Mouse (Mus musculus): Measurements from ENCODE around the gene Rere. TPM values are rescaled to one million over a fixed set of nuclear protein-coding genes. Genes with fewer than 3 reads are reported as not detected.
A peak's percentile ranks its signal among the peaks of the same experiment; 100 is the strongest.
"Not testable (repeated sequence)": the region's sequence is repeated elsewhere in the genome, so short reads cannot be mapped to it uniquely, and the experiment has no call there.

The Rere gene
- polyA plus RNA-seq, 1 experiment from 2014 or later: 28.4 TPM

DNA sequence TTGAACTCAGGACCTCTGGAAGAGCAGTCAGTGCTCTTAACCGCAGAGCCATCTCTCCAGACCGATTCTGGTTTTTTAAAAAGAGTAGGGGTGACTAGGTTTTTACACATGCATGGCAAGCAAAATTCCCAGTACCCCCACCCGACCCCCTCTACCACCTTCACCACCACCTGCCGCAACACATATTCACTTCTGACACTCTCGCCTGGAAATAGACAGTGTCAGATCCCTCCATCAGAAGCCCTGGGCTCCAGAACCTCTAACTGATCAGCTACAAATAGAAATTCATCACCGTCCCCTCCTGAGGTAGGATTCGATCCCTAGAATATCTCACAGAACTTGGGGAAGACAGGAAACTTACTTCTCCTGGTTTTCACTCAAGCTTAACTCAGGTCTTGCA lies 21.9 kb upstream of the Rere start:
- H3K9ac ChIP-seq: no peak overlapping the region
- H3K4me2 ChIP-seq (replicated peaks): no peak overlapping the region
- H3K27ac ChIP-seq: no peak overlapping the region
- H3K9me3 ChIP-seq: no peaks in the 10 kb centered on the region
- H3K4me1 ChIP-seq (replicated peaks): peaks cover 17% of the 10 kb centered on the region
- no peaks in the 10 kb centered on the region for H3K27me3 ChIP-seq (replicated peaks)
- H3K36me3 ChIP-seq: no peaks in the 10 kb centered on the region
- ATAC-seq: no peak
- 93% methylated on average over 7 of the region's 7 CpGs for WGBS
- H3K4me3 ChIP-seq (replicated peaks): no peak overlapping the region

DNA sequence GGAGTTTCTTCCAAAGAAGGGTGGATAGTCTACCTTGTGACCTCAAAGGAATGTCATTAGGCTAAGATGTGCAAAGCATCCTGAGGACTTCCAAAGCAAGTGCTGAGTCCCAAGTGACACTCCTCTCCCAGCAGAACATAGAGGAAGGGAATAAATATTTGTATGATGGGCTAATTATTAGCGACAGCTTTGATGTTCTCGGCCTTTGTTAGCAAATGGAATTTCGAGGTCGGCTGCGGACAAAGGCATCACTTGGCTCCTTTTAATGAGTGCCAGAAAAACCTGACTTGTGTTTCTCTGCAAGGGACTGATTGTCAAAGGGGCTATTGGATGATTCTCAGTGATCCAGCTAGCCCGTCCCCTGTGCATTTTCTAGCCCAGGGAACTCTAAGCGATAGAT lies 21.3 kb upstream of the Rere start:
- H3K4me1 ChIP-seq (replicated peaks): peaks cover 17% of the 10 kb centered on the region
- no peaks in the 10 kb centered on the region for H3K9me3 ChIP-seq
- no peak overlapping the region for H3K4me3 ChIP-seq (replicated peaks)
- no peak overlapping the region for H3K4me2 ChIP-seq (replicated peaks)
- no peaks in the 10 kb centered on the region for H3K36me3 ChIP-seq
- no peak for ATAC-seq
- no peaks in the 10 kb centered on the region for H3K27me3 ChIP-seq (replicated peaks)
- H3K9ac ChIP-seq: no peak overlapping the region
- 66% methylated on average over 7 of the region's 7 CpGs for WGBS
- no peak overlapping the region for H3K27ac ChIP-seq

DNA sequence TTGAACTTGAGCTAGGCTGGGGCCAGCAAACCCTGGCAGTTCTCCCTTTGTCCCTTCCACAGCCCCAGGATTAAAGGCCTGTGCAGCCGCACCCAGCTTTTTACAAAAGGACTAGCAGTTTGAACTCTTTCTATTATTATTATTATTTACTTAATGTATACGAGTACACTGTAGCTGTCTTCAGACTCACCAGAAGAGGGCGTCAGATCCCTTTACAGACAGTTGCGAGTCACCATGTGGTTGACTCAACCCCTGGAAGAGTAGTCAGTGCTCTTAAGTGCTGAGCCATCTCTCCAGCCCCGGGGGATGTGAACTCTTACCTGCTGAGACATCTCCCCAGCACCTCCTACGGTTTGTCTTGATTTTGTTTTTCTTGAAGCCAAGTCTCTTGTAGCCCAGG lies 20.7 kb upstream of the Rere start:
- no peaks in the 10 kb centered on the region for H3K9me3 ChIP-seq
- H3K4me1 ChIP-seq (replicated peaks): peaks cover 17% of the 10 kb centered on the region
- no peak overlapping the region for H3K27ac ChIP-seq
- no peak overlapping the region for H3K4me2 ChIP-seq (replicated peaks)
- no peaks in the 10 kb centered on the region for H3K36me3 ChIP-seq
- H3K27me3 ChIP-seq (replicated peaks): no peaks in the 10 kb centered on the region
- WGBS: 39% methylated on average over 6 of the region's 6 CpGs
- no peak for ATAC-seq
- H3K4me3 ChIP-seq (replicated peaks): no peak overlapping the region
- H3K9ac ChIP-seq: no peak overlapping the region

DNA sequence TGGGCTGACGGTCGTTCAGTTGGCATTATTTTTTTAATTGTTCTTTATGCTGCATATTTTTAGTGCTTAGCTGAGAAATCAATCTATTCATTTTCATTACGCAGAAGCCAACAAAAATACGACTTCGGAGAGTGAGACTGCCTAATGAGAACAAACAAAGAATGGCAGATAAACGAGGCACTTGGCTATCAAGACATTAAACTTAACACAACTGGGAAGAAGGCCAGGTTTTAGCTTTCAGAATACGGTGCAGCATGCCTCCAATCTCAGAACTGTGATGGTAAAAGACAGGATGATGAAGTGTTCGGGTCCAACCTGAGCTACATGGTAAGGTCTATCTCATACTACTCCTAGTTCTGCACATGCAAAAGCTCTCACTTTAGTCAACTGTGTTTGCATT lies 19.1 kb upstream of the Rere start:
- no peaks in the 10 kb centered on the region for H3K9me3 ChIP-seq
- ATAC-seq: no peak

DNA sequence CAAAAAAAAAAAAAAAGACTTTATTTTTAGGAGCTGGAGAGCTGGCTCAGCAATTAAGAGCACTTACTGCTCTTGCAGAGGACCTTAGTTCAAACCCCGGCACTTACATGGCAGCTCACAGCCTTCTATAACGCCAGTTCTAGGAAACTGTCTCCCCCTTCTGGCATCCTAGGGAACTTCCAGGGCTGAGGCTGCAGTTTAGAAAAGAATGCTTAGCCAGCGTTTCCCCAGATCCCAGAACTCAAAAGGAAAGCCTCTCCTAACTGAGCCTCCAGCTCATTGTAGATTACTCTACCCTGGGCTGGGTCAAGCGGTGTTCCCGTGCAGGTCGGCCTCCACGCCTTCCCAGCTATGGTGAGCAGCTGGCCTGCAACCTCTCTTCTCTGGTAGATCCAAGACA lies 16.5 kb upstream of the Rere start:
- H3K4me3 ChIP-seq (replicated peaks): no peak overlapping the region
- no peak overlapping the region for H3K4me2 ChIP-seq (replicated peaks)
- H3K36me3 ChIP-seq: no peaks in the 10 kb centered on the region
- H3K27ac ChIP-seq: no peak overlapping the region
- no peaks in the 10 kb centered on the region for H3K27me3 ChIP-seq (replicated peaks)
- H3K9ac ChIP-seq: no peak overlapping the region
- no peaks in the 10 kb centered on the region for H3K9me3 ChIP-seq
- peaks cover 3% of the 10 kb centered on the region; the same call in 1 of the 2 replicates for H3K4me1 ChIP-seq (replicated peaks)
- 54% methylated on average over 7 of the region's 7 CpGs for WGBS
- ATAC-seq: no peak

More for the DNA sequence above, 19.1 kb upstream of the Rere start:
- peaks cover 15% of the 10 kb centered on the region for H3K4me1 ChIP-seq (replicated peaks)
- 68% methylated on average over 8 of the region's 8 CpGs for WGBS
- no peak overlapping the region for H3K4me2 ChIP-seq (replicated peaks)
- H3K4me3 ChIP-seq (replicated peaks): no peak overlapping the region
- no peak overlapping the region for H3K27ac ChIP-seq
- H3K9ac ChIP-seq: no peak overlapping the region
- no peaks in the 10 kb centered on the region for H3K27me3 ChIP-seq (replicated peaks)
- H3K36me3 ChIP-seq: no peaks in the 10 kb centered on the region

DNA sequence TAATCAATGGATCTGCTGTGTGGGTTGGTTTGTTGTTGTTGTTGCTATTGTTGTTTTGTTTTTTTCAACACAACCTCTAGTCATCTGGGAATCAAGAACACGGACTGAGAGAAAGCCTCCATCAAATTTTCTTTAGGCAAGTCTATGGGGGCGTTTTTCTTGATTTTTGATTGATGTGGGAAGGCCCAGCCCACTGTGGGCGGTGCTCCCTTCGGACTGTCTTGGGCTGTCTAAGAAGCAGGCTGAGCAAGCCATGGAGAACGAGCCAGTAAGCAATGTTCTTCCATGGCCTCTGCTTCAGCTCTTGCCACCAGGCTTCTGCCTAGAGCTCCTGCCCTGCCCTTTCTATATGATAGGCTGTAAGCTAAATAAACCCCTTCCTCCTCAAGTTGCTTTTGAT lies 16.0 kb upstream of the Rere start:
- peaks cover 4% of the 10 kb centered on the region; the same call in 1 of the 2 replicates for H3K4me1 ChIP-seq (replicated peaks)
- no peak overlapping the region for H3K4me3 ChIP-seq (replicated peaks)
- no peaks in the 10 kb centered on the region for H3K9me3 ChIP-seq
- no peaks in the 10 kb centered on the region for H3K27me3 ChIP-seq (replicated peaks)
- H3K9ac ChIP-seq: no peak overlapping the region
- WGBS: 73% methylated on average over 5 of the region's 5 CpGs
- no peak overlapping the region for H3K4me2 ChIP-seq (replicated peaks)
- no peak overlapping the region for H3K27ac ChIP-seq
- ATAC-seq: no peak
- H3K36me3 ChIP-seq: no peaks in the 10 kb centered on the region

DNA sequence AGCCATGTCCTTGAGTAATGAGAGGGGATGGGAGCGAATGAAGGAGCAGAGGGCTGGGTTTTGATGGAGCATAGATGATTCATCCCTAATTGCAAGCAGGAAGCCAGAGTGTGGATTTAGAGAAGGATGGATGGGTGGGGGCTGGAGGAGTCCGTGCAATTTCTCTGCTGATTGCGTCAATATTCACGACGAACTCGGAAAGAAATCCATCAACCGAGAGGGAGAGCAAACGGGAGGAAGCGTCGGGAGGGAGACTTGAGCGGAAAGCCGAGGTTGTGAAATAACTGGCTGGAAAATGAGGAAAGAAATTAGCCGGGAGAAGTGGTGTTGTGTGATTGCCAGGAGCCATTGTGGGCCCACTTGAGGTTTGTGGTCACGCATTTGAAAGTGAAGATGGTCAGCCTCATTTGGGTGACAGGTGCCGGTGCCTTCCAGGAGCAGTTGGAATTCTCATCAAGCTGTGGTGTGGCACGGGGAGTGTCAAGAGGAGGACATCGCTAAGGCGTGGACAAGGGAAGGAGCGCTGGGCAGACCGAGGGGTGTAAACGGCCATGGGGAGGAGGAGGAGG lies 14.7 kb upstream of the Rere start:
- WGBS: 57% methylated on average over 21 of the region's 21 CpGs

DNA sequence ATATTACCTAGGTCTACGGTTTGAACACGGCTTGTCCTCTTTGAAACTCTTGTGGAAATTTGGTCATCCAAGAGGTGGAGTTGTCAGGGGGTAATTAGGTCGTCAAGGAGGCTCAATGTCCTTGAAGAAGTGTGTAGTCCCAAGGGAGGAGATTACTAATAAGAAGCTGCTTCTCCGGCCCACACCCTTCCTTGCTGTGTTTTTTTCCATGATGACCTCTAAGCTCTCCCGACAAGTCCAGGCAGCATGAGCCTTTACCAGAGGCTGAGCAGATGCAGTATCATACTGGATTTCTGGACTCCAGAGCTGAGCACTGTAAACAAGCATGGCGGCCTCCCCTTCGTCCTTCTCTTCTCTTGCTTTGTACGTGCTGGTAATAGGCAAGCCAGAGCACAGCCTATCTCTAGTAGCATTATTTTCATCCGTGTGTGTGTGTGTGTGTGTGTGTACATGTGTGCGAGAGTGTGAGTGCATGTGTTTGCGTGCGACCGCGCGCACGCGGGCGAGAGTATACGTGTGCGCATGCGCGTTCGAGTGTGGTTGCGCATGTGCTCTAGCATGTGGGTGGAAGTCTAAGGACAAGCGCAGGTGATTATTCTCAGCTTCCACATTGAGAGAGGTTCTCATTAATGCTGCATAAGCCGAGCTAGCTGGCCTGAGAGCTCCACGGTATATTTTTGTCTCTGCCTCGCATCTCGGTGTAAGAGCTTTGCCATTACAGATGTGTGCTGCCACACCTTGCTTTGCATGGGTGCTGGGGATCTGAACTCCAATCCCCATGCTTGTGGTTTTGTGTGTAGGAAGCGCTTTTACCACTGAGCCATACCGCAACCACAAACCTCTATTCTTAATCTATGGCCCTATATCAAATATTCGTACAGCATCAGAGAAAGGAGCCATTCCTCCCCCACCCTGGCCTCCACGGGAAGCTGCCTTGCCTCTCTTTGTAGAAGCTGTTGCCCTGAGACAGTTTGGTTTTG lies 12.5 kb upstream of the Rere start:
- Histone ChIP-seq H3K27me3 (replicated peaks) (no peaks in the 10 kb centered on the region), H3K9ac (no peak overlapping the region), H3K4me2 (replicated peaks) (no peak overlapping the region), H3K4me1 (replicated peaks) (peaks cover 22% of the 10 kb centered on the region), H3K4me3 (replicated peaks) (no peak overlapping the region), H3K27ac (no peak overlapping the region), H3K36me3 (no peaks in the 10 kb centered on the region), H3K9me3 (no peaks in the 10 kb centered on the region)
- 84% methylated on average over 33 of the region's 33 CpGs for WGBS
- ATAC-seq: no peak

More for the DNA sequence above, 14.7 kb upstream of the Rere start:
- no peaks in the 10 kb centered on the region for H3K36me3 ChIP-seq
- H3K9me3 ChIP-seq: no peaks in the 10 kb centered on the region
- no peak overlapping the region for H3K4me2 ChIP-seq (replicated peaks)
- no peak for ATAC-seq
- H3K27ac ChIP-seq: no peak overlapping the region
- no peak overlapping the region for H3K4me3 ChIP-seq (replicated peaks)
- peaks cover 4% of the 10 kb centered on the region for H3K4me1 ChIP-seq (replicated peaks)
- no peaks in the 10 kb centered on the region for H3K27me3 ChIP-seq (replicated peaks)
- no peak overlapping the region for H3K9ac ChIP-seq

DNA sequence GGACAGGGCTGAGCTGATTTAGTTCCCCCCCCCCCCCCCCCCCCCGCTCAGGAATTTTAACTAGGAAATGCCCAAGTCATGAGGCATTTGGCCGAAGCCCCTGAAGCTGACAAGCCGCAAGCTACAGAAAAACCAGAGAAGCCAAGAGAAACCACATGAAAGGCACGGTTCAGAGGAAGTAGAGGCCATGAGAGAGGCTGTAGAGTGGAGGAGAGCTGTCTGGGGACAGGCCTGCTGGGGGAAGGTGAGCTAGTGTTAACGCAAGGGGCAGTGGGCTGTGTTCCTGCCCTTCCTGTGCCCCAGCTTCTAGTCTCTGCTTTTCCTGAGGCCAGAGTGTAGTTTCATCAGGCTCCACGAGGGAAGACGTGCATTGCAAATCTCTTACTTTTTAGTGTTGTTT lies 11.8 kb upstream of the Rere start:
- H3K4me2 ChIP-seq (replicated peaks): peak overlapping the region; percentile 31; the same call in 1 of the 2 replicates
- H3K36me3 ChIP-seq: no peaks in the 10 kb centered on the region
- peak overlapping the region; percentile 71 for H3K27ac ChIP-seq
- H3K4me3 ChIP-seq (replicated peaks): no peak overlapping the region
- ATAC-seq: no peak
- peaks cover 22% of the 10 kb centered on the region for H3K4me1 ChIP-seq (replicated peaks)
- no peaks in the 10 kb centered on the region for H3K9me3 ChIP-seq
- 13% methylated on average over 6 of the region's 7 CpGs for WGBS
- peak overlapping the region; percentile 30; the same call in 1 of the 2 replicates for H3K9ac ChIP-seq
- H3K27me3 ChIP-seq (replicated peaks): no peaks in the 10 kb centered on the region

DNA sequence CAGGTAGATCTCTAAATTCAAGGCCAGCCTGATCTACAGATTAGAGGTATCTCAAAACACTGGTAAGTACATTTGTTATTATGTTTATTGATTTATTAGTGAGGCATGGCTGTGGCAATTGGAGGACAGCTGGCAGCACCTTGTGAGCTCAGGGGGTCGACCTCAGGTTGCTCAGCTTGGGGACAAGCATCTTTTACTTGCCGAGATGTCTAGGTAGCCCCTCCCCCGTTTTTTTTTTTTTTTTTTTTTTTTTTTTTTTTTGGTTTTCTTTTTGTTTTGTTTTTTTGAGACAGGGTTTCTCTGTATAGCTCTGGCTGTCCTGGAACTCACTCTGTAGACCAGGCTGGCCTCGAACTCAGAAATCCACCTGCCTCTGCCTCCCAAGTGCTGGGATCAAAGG lies 10.7 kb upstream of the Rere start:
- not testable (repeated sequence) for H3K9me3 ChIP-seq; H3K36me3 ChIP-seq; H3K4me3 ChIP-seq (replicated peaks); H3K27ac ChIP-seq; H3K4me2 ChIP-seq (replicated peaks); H3K27me3 ChIP-seq (replicated peaks); ATAC-seq; H3K9ac ChIP-seq
- H3K4me1 ChIP-seq (replicated peaks): peaks cover 22% of the 10 kb centered on the region
- WGBS: 70% methylated on average over 4 of the region's 4 CpGs

DNA sequence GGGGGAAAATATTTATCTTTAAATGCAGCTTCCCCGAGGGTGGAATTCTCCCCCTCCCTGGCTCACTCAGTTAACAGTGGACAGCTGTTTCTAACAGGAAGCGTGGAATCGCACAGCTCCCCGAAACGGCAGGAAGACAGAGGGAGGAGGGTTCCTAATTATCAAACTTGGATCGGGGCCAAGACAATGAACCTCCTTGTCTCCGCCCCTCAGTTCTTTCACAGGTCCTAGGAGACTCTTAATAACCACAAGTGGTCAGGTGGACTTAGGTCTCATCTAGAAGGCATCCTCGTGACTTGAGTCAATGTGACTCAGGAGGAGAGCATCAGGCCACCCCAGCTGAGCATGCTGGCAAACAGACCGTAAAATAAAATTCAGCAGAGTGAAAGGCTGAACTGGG lies 8.7 kb upstream of the Rere start:
- no peaks in the 10 kb centered on the region for H3K27me3 ChIP-seq (replicated peaks)
- H3K4me1 ChIP-seq (replicated peaks): peaks cover 22% of the 10 kb centered on the region
- no peak overlapping the region for H3K4me3 ChIP-seq (replicated peaks)
- H3K4me2 ChIP-seq (replicated peaks): peak overlapping the region; percentile 22
- 2% methylated on average over 9 of the region's 9 CpGs for WGBS
- no peak overlapping the region for H3K9ac ChIP-seq
- ATAC-seq: peak; percentile 95
- peak overlapping the region; percentile 79 for H3K27ac ChIP-seq
- H3K36me3 ChIP-seq: no peaks in the 10 kb centered on the region
- no peaks in the 10 kb centered on the region for H3K9me3 ChIP-seq

DNA sequence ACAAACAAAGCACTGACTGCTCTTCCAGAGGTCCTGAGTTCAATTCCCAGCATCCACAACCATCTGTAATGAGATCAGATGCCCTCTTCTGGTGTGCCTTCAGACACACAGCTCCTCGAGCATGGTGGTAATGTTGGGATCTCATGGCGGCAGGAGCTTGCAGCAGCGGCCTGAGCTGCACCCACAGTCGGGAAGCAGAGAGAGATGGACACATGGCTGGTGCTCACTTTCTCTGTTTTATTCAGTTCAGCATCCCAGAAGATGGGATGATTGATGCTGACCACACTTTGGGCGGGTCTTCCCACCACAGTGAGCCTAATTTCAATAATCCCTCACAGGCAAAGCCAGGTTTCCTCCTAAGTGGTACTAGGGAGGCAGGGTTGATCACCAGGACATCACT lies 5.9 kb upstream of the Rere start:
- no peaks in the 10 kb centered on the region for H3K9me3 ChIP-seq
- H3K4me1 ChIP-seq (replicated peaks): peaks cover 21% of the 10 kb centered on the region
- no peaks in the 10 kb centered on the region for H3K27me3 ChIP-seq (replicated peaks)
- H3K4me2 ChIP-seq (replicated peaks): no peak overlapping the region
- no peak for ATAC-seq
- 85% methylated on average over 5 of the region's 5 CpGs for WGBS
- H3K4me3 ChIP-seq (replicated peaks): no peak overlapping the region
- H3K9ac ChIP-seq: no peak overlapping the region
- no peak overlapping the region for H3K27ac ChIP-seq
- no peaks in the 10 kb centered on the region for H3K36me3 ChIP-seq

DNA sequence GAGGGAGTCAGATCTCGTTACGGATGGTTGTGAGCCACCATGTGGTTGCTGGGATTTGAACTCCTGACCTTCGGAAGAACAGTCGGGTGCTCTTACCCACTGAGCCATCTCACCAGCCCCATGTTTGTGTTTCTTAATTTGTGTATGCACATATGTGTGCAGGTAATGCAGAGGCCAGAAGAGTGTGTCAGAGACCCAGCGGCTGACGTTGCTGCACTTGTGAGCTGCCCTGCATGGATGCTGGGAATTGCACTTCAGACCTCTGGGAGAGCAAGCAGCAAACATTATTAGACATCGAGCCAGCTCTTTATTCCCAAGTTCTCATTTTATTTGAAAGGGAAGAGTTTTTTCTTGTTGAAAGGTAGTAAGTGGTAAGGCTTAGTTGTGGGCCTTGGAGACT lies 2.1 kb upstream of the Rere start:
- H3K9me3 ChIP-seq, ATAC-seq: not testable (repeated sequence)
- 90% methylated on average over 6 of the region's 7 CpGs for WGBS

More for the DNA sequence above, 2.1 kb upstream of the Rere start:
- H3K4me1 ChIP-seq (replicated peaks): peaks cover 12% of the 10 kb centered on the region
- not testable (repeated sequence) for H3K4me3 ChIP-seq (replicated peaks); H3K4me2 ChIP-seq (replicated peaks); H3K36me3 ChIP-seq; H3K27me3 ChIP-seq (replicated peaks); H3K9ac ChIP-seq; H3K27ac ChIP-seq

All from intestine, embryonic 15.5 days (tissue).